Mouse (Mus musculus) brown adipose tissue, adult 24 weeks (tissue): ENCODE measurements around the gene Fam98a. TPM values are rescaled to one million over a fixed set of nuclear protein-coding genes. Genes with fewer than 3 reads are reported as not detected.

Source experiments
- H3K27ac ChIP-seq: fragments of 200-500 bp; replicated peaks from 2 replicates; pipeline ENCODE4 v1.5.1; 2012; ENCODE audit warnings: low read depth, mild to moderate bottlenecking, low read length
- H3K4me1 ChIP-seq: fragments of 200-500 bp; 2 replicates; pipeline ENCODE4 v1.6.1; 2012; ENCODE audit warnings: low read length, mixed read lengths; ENCODE audit not compliant: control insufficient read depth, insufficient read depth, insufficient read length
- H3K4me3 ChIP-seq: fragments of 200-500 bp; 2 replicates; pipeline ENCODE4 v1.5.1; 2012; ENCODE audit warnings: low read depth, mild to moderate bottlenecking, low read length, moderate library complexity; ENCODE audit not compliant: insufficient read depth
- polyA plus RNA-seq: library from polyadenylated mRNA; stranded (reverse); fragments of >200 nt; gene quantifications from 2 replicates; pipeline ENCODE4 v1.2.4, GENCODE M21; 2012; ENCODE audit not compliant: missing spikeins, insufficient read depth, insufficient read length

Fam98a gene
- polyA plus RNA-seq = 21.7 and 22.4 TPM in 2 replicates

DNA sequence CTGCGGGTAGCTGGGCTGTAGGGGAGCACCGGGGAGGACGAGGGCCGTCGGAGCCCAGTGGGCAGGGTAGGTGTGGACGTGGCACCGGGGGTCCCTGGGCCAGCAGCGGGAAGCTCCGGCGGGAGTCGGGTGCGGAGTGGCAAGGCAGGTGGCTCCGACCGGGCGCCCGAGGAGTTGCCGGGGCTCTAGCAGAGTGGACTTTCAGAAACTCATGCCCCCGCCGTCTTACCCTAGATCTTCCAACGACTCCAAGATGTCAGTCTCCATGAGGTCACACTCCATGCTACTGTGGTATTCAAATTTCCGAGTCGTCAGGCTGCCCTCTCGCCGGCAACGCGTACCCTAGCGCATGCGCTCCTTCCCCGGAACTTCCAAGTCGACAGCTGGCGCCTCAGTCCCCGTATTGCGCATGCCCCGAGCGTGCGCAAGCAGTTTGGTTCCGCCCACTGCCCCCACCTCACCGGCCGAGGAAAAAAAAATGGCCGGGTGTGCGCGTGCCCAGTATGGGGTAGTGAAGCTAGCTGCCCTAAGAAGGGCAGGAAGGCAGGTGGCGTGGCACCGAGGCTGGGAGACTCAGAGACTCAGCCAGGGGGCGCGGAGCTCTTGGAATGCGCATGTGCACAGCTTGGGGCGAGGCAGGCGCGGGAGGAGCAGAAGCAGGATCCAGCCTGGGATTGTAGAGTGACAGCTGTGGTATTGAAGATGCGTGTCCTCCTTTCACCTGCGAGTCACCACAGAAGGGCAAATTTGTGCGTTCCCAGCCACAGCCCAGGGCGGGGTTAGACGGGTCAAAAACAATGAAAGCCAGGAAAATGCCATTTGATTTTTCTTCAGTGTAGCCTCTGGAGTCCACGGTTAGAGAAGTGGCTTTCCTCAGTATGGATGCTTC, at the start of gene Fam98a:
Gene Fam98a (minus strand): TSS at position 435 of the 889 bp plus-strand sequence.
- 0 out of 2 replicates have a peak, but pooled peaks cover 2% of the 10 kb centered on the region for H3K4me1 ChIP-seq
- H3K27ac ChIP-seq = 0 out of 2 replicates have a peak within 1 kb of the TSS, but pooled peaks have one; percentile 36
- peak within 1 kb of the TSS; percentile 89 for H3K4me3 ChIP-seq

DNA sequence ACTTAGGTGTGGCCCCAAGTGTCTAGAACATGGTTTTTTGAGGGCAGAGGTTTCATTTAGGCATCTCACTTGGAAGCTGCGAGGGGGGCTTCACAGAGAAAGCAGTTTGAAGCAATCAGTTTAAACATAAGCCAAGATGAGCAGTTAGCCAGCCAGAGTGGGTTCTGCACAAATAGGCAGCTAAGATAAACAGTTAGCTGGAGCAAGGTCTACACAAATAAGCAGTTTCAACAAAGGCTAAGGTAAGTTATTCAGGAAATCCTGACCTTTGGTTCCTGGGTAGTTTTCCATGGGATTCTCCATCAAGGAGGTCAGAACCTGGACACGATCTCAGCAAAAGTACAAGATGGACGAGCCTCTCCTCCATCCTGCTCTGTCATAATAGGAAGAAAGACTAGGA, 46.9 kb upstream of the Fam98a start:
- no peak overlapping the region for H3K27ac ChIP-seq
- no peaks in the 10 kb centered on the region for H3K4me1 ChIP-seq
- no peak overlapping the region for H3K4me3 ChIP-seq

GRCm38 (mm10) chr17:75582738-75583137, 31.0 kb upstream of the Fam98a start:
- no peak overlapping the region for H3K4me3 ChIP-seq
- no peaks in the 10 kb centered on the region for H3K4me1 ChIP-seq
- no peak overlapping the region for H3K27ac ChIP-seq

- H3K4me3 ChIP-seq = no peak overlapping the region
- H3K4me1 ChIP-seq = no peaks in the 10 kb centered on the region
- H3K27ac ChIP-seq = no peak overlapping the region
These were observed 23.9 kb upstream of the Fam98a start for GRCm38 (mm10) chr17:75575608-75576007.

DNA sequence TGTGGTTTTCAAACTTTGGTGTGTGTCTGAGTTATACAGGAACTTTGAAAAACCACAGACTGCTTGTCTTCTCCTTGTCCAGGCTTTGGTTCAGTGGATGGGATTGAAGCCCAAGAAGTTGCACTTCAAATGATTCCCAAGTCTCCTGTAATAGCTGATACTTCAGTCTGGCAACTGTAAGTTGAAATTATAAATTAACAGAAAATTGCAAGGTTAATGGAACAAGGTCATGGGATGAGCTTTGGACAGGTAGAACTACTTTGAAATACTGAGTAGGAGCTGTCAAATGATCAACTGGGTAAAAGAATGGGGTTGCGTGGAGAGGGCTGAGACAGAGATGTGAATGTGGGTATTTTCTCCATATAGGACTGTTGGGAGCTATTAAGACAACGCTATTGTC, 6.3 kb upstream of the Fam98a start:
- H3K4me3 ChIP-seq = no peak overlapping the region
- H3K4me1 ChIP-seq = no peaks in the 10 kb centered on the region
- H3K27ac ChIP-seq = no peak overlapping the region

GRCm38 (mm10) chr17:75557031-75557430, 5.3 kb upstream of the Fam98a start:
- H3K4me3 ChIP-seq = no peak overlapping the region

GRCm38 (mm10) chr17:75550771-75551413, 854 bp downstream of the Fam98a start:
- no peak overlapping the region for H3K27ac ChIP-seq
- 0 out of 2 replicates have a peak, but pooled peaks cover 2% of the 10 kb centered on the region for H3K4me1 ChIP-seq
- peak overlapping the region; percentile 89 for H3K4me3 ChIP-seq

More at GRCm38 (mm10) chr17:75557031-75557430, 5.3 kb upstream of the Fam98a start:
- Histone ChIP-seq H3K27ac (no peak overlapping the region), H3K4me1 (no peaks in the 10 kb centered on the region)

DNA sequence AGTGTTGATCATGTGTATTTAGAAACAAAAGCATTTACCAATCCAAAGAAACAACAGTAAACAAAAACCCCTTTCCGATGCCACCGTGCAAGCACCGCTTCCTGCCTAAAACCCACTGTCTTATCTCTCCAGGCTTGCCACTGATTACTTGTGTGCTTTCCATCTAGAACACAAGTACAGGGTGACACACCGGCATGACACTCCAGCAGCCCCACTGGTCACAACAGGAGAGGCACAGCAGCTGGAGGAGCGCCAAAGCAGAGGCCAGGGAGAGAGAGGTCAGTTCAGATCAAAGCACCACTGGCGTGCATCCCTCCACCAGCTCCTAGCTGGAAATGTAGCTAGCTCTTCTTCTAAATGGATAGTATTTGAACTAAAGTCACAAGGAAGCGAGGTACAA, 7.5 kb downstream of the Fam98a start:
- Histone ChIP-seq H3K27ac (no peak overlapping the region), H3K4me3 (no peak overlapping the region), H3K4me1 (no peaks in the 10 kb centered on the region)

DNA sequence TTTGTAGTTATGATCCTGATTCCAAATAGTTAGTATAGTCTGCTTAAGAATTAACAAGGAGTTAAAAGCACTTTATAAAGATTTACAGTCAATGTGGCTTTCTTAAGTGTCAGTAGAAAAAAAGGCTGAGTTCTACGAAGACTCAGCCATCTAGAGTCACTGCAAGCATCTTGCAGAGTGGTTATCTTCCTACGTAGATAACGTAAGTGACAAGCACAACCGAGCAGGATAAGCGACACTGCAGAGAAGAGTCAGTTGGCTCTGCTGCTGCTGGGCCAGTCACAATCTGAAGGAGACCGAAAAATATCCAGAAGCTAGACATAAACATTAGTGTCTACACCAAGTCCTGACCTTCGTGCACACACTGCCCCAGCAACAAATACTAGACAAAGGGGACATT, 8.3 kb downstream of the Fam98a start:
- H3K4me3 ChIP-seq = no peak overlapping the region
- no peaks in the 10 kb centered on the region for H3K4me1 ChIP-seq
- no peak overlapping the region for H3K27ac ChIP-seq

- Histone ChIP-seq H3K4me3 (no peak overlapping the region), H3K27ac (no peak overlapping the region), H3K4me1 (no peaks in the 10 kb centered on the region)
These were observed 11.9 kb downstream of the Fam98a start for GRCm38 (mm10) chr17:75539841-75540240.

DNA sequence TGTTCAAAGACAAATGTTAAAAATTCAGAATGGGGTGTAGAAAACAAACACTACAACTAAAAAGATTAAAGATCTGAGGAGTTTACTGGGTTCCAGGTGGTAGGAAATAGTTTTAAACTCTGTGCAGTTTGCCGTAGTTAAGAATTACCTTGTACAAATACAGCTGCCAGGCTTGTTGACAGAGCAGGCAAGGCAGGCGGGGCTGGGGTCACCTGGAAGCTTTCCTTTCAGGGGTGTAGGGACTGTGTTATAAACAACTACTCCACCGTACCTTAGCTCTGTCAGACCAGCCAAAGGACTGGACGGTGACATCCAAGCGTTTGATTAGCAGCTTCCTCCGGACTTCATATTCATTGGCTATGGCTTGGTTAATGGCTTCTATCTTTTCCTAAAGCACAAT, 12.6 kb downstream of the Fam98a start:
- Histone ChIP-seq H3K4me1 (no peaks in the 10 kb centered on the region), H3K4me3 (no peak overlapping the region), H3K27ac (no peak overlapping the region)

DNA sequence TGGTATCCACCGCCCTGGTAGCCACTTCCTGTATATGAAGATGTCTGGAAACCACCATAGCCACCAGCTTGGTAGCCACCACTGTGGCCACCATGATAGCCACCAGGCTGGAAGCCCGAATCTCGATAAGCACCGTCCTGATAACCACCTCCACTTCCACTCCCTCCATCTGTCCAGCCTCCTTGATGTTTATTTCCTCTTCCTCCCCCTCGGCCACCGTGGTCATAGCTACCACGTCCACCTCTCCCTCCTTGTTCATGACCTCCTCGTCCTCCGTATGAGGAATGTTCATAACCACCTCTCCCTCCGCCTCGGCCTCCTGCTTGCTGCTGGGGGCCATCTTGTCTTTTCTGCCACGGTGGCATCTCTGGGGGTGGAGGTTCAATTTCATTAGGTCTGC, 13.3 kb downstream of the Fam98a start:
- Histone ChIP-seq H3K27ac (no peak overlapping the region), H3K4me1 (no peaks in the 10 kb centered on the region), H3K4me3 (no peak overlapping the region)

- Histone ChIP-seq H3K27ac (no peak overlapping the region), H3K4me1 (no peaks in the 10 kb centered on the region), H3K4me3 (no peak overlapping the region)
These were observed 14.7 kb downstream of the Fam98a start for GRCm38 (mm10) chr17:75537050-75537445.

DNA sequence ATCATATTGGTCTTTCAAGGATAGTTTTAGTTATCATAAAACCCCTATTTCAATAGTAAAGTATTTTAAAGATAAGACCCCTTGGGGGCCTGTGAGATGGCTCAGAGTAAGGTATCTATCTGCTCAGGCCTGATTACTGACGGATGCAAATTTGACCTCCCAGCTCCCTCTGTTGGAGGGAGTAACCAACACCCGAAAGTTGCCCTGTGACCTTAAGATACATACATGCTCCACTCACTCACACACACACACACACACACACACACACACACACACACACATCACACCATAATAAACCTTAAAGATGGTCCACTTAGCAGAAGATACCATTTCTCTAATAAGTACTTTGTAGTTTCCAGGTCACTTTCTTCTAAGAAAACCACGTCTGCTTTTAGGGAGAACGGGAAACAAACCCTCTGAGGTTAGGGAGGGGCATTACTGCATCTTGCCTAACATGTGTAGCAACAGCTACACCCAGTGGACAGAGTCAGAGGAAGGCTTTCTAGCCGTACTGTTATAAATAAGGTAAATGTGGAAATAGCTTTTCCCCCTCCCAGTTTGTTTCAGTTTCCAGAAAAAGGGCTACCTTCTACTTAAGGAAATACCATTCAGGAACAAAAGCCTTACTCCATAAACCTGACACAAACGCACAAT, 15.2 kb downstream of the Fam98a start:
- Histone ChIP-seq H3K4me3 (no peak overlapping the region), H3K27ac (no peak overlapping the region)

GRCm38 (mm10) chr17:75535612-75536011, 16.1 kb downstream of the Fam98a start:
- no peak overlapping the region for H3K27ac ChIP-seq

More for the DNA sequence above, 15.2 kb downstream of the Fam98a start:
- no peaks in the 10 kb centered on the region for H3K4me1 ChIP-seq

More at GRCm38 (mm10) chr17:75535612-75536011, 16.1 kb downstream of the Fam98a start:
- Histone ChIP-seq H3K4me1 (no peaks in the 10 kb centered on the region), H3K4me3 (no peak overlapping the region)
